Mouse (Mus musculus): ENCODE data around the gene Mnd1.

DNA sequence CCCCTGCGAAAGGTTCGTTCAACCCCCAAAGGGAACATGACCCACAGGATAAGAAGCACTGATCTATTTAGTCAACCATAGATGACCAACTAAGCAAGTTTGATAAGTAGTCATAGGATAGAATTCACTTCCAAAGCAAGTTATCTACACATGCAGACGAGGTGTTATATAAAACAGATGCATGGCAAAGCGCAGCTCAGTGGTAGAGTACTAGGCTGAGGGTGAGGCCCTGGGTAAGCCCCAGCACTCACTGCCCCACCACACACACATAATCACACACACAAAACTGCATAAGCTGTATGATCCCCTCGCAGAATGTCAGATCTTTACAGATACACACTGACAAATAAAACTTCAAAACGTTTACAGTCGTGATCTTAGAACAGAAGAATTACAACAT, 19.1 kb downstream of the Mnd1 start:
- TF ChIP-seq EP300 (IDR thresholded peaks at IDR 0.05; ENCODE audit: low read depth) (no peak), CTCF (IDR thresholded peaks at IDR 0.05; ENCODE audit: low read depth) (no peak)
